Mouse (Mus musculus) spleen, postnatal 14 days (tissue): ENCODE results near the gene Atf6.
A peak's percentile ranks its signal among the peaks of the same experiment; 100 is the strongest.

ENCODE experiments used
- DNase-seq, 2 experiments: peaks; one replicate each; pipeline ENCODE4 v3.0.0; 2021 to 2022; ENCODE audit warnings: low spot score in 2 of 2

Gene Atf6

GRCm38 (mm10) chr1:170771437-170772003 lies 96.1 kb downstream of the Atf6 start:
- DNase-seq: no peak

GRCm38 (mm10) chr1:170770691-170771090 lies 96.9 kb downstream of the Atf6 start:
- DNase-seq: no peak

GRCm38 (mm10) chr1:170766997-170767396 lies 100.6 kb downstream of the Atf6 start:
- DNase-seq: no peak

- no peak for DNase-seq
Observed at GRCm38 (mm10) chr1:170764798-170765197, 102.8 kb downstream of the Atf6 start.

GRCm38 (mm10) chr1:170761634-170762033 lies 105.9 kb downstream of the Atf6 start:
- no peak for DNase-seq

- no peak for DNase-seq
Observed at GRCm38 (mm10) chr1:170753597-170753996, 114.0 kb downstream of the Atf6 start.

- no peak for DNase-seq
Observed at GRCm38 (mm10) chr1:170751797-170752196, 115.8 kb downstream of the Atf6 start.

GRCm38 (mm10) chr1:170746523-170746922 lies 121.0 kb downstream of the Atf6 start:
- no peak for DNase-seq

- no peak for DNase-seq
Observed at GRCm38 (mm10) chr1:170741497-170742246, 125.9 kb downstream of the Atf6 start.

- no peak for DNase-seq
Observed at GRCm38 (mm10) chr1:170734866-170735265, 132.7 kb downstream of the Atf6 start.

- no peak for DNase-seq
Observed at GRCm38 (mm10) chr1:170732596-170732890, 135.0 kb downstream of the Atf6 start.

GRCm38 (mm10) chr1:170731865-170732595 lies 135.5 kb downstream of the Atf6 start:
- DNase-seq: no peak

GRCm38 (mm10) chr1:170729267-170729962 lies 138.2 kb downstream of the Atf6 start:
- no peak for DNase-seq

- DNase-seq: no peak
Observed at GRCm38 (mm10) chr1:170728524-170728923, 139.0 kb downstream of the Atf6 start.

- no peak for DNase-seq
Observed at GRCm38 (mm10) chr1:170721560-170721959, 146.0 kb downstream of the Atf6 start.

- DNase-seq: no peak
Observed at GRCm38 (mm10) chr1:170718133-170718810, 149.3 kb downstream of the Atf6 start.

- DNase-seq: no peak
Observed at GRCm38 (mm10) chr1:170717241-170717828, 150.2 kb downstream of the Atf6 start.

- DNase-seq: no peak
Observed at GRCm38 (mm10) chr1:170711731-170712130, 155.8 kb downstream of the Atf6 start.

- DNase-seq: no peak
Observed at GRCm38 (mm10) chr1:170709969-170710368, 157.6 kb downstream of the Atf6 start.

- DNase-seq: peak; percentile 51 to 60
Observed at GRCm38 (mm10) chr1:170709481-170709880, 158.1 kb downstream of the Atf6 start.

GRCm38 (mm10) chr1:170709034-170709433 lies 158.5 kb downstream of the Atf6 start:
- DNase-seq: no peak
